Mouse (Mus musculus) intestine, embryonic 14.5 days (tissue): ENCODE results near the gene Ifit3. TPM values are rescaled to one million over a fixed set of nuclear protein-coding genes. Genes with fewer than 3 reads are reported as not detected.
"Not testable (repeated sequence)": the region's sequence is repeated elsewhere in the genome, so short reads cannot be mapped to it uniquely, and the experiment has no call there.

Experiments used
- ATAC-seq: fragments of 200-750 bp; cut with Nextera tagmentation; replicated peaks from 2 replicates; pipeline ENCODE4 v1.8.0; 2017; ENCODE audit warnings: low read depth, moderate number of reproducible peaks, moderate TSS enrichment, moderate library complexity; ENCODE audit not compliant: low FRiP score, low TSS enrichment
- DNase-seq: peaks from one replicate; pipeline ENCODE4 v3.0.0-alpha.2; 2018; ENCODE audit warnings: low spot score
- H3K27ac ChIP-seq: fragments of 300-500 bp; sonication (generic); 2 replicates; pipeline ENCODE4 v1.5.1; 2014; ENCODE audit warnings: low read depth, mild to moderate bottlenecking, control low read depth
- H3K27me3 ChIP-seq: fragments of 300-500 bp; sonication (generic); replicated peaks from 2 replicates; pipeline ENCODE4 v1.6.1; 2014; ENCODE audit warnings: low read length, control low read depth; ENCODE audit not compliant: control insufficient read depth, insufficient read depth
- H3K36me3 ChIP-seq: fragments of 300-500 bp; sonication (generic); 2 replicates; pipeline ENCODE4 v1.6.1; 2014; ENCODE audit warnings: low read length, control low read depth; ENCODE audit not compliant: control insufficient read depth, insufficient read depth
- H3K4me1 ChIP-seq: fragments of 300-500 bp; sonication (generic); replicated peaks from 2 replicates; pipeline ENCODE4 v1.6.1; 2014; ENCODE audit warnings: low read length, control low read depth, mixed read lengths; ENCODE audit not compliant: control insufficient read depth, insufficient read depth
- H3K4me2 ChIP-seq: fragments of 300-500 bp; sonication (generic); 2 replicates; pipeline ENCODE4 v1.6.1; 2014; ENCODE audit warnings: low read length
- H3K4me3 ChIP-seq: fragments of 300-500 bp; sonication (generic); 2 replicates; pipeline ENCODE4 v1.5.1; 2014; ENCODE audit warnings: low read depth, low read length, control low read depth, mixed read lengths
- H3K9ac ChIP-seq: fragments of 300-500 bp; sonication (generic); 2 replicates; pipeline ENCODE4 v1.6.1; 2014; ENCODE audit warnings: mild to moderate bottlenecking, low read length
- H3K9me3 ChIP-seq: fragments of 300-500 bp; sonication (generic); 2 replicates; pipeline ENCODE4 v1.6.1; 2016; ENCODE audit warnings: low read length, control low read depth; ENCODE audit not compliant: control insufficient read depth
- WGBS: fragments of 180-500 bp; shearing (Covaris S2); extraction: QIAGEN DNeasy Blood & Tissue Kit; methylation state at CpG from one replicate; pipeline ENCODE4 v1.1.7; 2014; 5-methylcytosine and 5-hydroxymethylcytosine counted together
- polyA plus RNA-seq: library from polyadenylated mRNA; unstranded; fragments of >200 nt; fragmentation: Nextera tagmentation; extraction: Ambion mirVana; gene quantifications from 2 replicates; pipeline ENCODE4 v1.2.1, GENCODE M21; 2014

Gene Ifit3
- polyA plus RNA-seq, 1 experiment from 2014 or later, result 0.60 TPM

DNA sequence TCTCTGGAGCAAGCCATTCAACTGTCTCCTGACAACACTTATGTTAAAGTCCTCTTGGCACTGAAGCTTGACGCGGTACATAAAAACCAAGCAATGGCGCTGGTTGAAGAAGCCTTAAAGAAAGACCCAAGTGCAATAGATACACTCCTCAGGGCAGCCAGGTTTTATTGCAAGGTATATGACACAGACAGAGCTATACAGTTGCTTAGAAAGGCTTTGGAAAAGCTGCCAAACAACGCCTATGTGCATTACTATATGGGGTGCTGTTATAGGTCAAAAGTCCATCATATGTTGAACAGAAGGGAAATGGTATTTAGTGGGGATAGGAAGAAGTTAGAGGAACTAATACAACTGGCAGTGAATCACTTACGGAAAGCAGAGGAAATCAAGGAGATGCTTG lies 9.7 kb upstream of the Ifit3 start:
- WGBS, result 93% methylated on average over 5 of the region's 5 CpGs
- Histone ChIP-seq H3K4me3 (no peak overlapping the region), H3K4me1 (0 out of 2 replicates have a peak, but pooled peaks cover 5% of the 10 kb centered on the region), H3K36me3 (peaks cover 7% of the 10 kb centered on the region), H3K9ac (no peak overlapping the region), H3K4me2 (no peak overlapping the region), H3K27ac (no peak overlapping the region), H3K9me3 (no peaks in the 10 kb centered on the region), H3K27me3 (no peaks in the 10 kb centered on the region)
- DNase-seq (no peak), ATAC-seq (no peak)

DNA sequence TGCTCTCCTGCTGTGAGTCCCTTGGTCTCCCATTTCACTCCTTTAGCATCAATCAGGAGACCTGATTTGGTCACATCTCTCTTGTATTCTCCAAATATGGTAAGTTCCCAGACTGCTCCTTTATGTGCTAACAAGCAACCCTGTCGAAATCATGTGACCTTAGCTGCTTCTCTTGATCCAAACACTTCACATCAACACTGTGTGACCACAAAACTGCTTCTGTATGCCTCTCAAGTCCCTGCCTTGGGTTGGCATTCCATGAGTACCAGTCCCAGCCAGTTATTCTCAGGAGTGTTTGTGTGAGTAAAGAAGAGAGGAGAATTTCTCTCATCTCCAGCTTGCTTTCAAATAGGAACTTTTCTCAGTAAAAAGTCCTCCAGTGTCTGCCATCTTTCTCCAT lies 6.2 kb upstream of the Ifit3 start:
- Histone ChIP-seq H3K4me2 (no peak overlapping the region), H3K4me3 (no peak overlapping the region), H3K9me3 (no peaks in the 10 kb centered on the region), H3K27me3 (no peaks in the 10 kb centered on the region), H3K4me1 (no peaks in the 10 kb centered on the region), H3K27ac (no peak overlapping the region), H3K9ac (no peak overlapping the region), H3K36me3 (peaks cover 7% of the 10 kb centered on the region)
- DNase-seq (no peak), ATAC-seq (no peak)
- 77% methylated on average over 1 of the region's 1 CpGs for WGBS

DNA sequence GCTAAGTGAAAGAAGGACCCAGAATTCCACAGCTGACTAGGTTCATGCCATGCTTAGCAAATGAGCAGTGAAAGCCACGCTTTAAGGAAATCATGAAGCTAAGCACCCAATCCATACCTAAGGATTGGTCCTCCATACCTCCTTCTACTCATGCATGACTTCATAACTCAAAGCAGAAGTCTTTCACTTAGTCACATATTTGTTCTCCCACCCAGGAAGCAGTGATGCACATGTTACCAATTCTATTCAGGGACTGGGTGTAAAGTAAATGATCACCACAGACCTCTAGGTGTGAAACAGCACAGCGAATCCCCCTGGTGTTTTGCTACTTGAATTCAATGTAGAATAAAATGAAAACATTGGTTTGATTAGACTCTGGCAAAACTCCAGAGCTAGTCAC lies 635 bp upstream of the Ifit3 start:
- not testable (repeated sequence) for H3K9me3 ChIP-seq, H3K27me3 ChIP-seq, DNase-seq, H3K36me3 ChIP-seq, H3K4me2 ChIP-seq, H3K4me3 ChIP-seq, H3K9ac ChIP-seq, ATAC-seq, H3K4me1 ChIP-seq, H3K27ac ChIP-seq
- WGBS, result 95% methylated on average over 2 of the region's 2 CpGs

DNA sequence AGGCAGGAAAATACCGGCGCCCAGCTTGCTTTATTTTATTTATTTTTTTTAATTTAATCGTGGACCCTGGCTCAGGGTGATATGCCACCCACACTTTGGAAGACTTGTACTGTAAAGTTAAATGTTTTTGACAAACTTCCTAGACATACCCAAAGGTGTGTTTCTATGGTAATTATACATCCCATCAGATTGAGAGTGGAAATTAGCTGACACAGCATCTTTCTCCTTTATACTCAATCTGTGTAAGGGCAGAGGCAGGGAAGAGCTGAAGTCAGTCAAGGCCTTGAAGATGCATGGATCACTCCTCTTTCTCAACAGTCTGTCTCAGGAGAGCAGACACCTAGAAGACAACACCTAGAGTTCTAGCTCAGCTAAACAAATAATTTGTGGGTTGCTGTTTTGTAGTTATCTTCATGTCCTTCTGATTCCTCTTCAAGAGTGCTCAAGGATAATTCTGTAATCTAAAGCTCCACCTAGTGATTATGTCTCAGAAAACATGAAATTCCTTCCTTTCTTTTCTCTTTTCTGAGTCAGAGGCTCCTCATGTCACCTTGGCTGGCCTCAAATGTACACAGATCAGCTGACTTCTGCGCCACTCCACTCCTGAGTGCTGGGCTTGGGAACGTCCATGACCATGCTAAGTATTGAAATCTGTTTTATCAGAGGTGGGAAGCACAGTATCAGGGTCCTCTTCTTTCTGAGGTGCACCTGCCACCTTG lies 2.6 kb downstream of the Ifit3 start:
- H3K36me3 ChIP-seq, ATAC-seq, DNase-seq, H3K27ac ChIP-seq, H3K9ac ChIP-seq, H3K4me2 ChIP-seq, H3K9me3 ChIP-seq, H3K4me1 ChIP-seq, H3K27me3 ChIP-seq, H3K4me3 ChIP-seq: not testable (repeated sequence)
- 69% methylated on average over 5 of the region's 5 CpGs for WGBS

DNA sequence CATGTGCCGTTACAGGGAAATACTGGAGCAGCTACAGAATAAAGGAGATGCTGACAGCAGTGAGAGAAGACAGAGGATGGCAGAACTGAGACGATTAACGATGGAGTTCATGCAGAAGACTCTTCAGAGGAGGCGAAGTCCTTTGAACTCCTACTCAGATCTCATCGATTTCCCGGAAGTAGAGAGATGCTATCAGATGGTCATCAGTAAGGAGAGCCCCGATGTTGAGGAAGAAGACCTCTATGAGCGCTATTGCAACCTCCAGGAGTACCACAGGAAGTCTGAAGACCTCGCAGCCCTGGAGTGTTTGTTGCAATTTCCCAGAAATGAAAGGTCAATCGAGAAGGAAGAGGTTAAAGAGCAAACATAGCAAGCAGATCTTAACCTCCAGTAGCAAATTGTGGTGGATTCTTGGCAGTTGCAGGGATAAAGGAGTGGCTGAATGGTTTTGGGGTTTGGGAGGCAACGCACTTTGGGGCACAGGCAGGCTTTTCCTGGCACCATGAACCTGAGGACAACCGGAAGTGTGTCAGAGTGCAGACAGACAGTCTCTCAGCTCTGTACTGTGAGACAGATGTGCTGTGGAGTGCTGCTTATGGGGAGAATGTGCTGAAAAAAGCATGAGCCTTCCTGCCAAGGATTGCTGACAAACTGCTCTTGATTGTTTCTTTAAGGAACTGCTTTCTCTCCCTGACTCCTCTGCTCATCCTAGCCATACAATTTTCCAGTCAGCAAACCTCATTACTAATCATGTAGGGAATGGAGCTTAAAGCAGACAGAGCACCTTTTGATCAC lies 4.8 kb downstream of the Ifit3 start:
- not testable (repeated sequence) for H3K4me2 ChIP-seq, H3K9me3 ChIP-seq, DNase-seq, H3K9ac ChIP-seq, ATAC-seq, H3K4me1 ChIP-seq, H3K27me3 ChIP-seq, H3K4me3 ChIP-seq, H3K36me3 ChIP-seq, H3K27ac ChIP-seq
- 78% methylated on average over 6 of the region's 12 CpGs for WGBS

DNA sequence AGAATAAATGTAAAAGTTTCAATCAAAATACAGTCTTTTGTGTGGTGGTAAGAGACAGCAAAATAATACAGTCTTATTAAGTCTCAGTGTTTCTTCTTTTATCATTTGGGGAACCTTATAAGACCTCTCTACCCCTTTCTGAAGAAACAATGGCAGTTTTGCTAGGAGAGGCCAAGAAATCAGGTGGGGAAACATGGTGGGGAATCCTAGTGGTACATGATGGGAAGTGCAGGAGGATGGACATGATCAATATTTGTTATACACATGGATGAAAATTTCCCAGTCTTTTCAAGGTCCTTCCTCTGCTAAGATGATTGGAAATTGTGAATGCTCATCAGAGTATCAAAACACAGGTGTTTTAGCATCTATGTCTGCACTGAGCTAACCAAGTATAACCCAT lies 5.6 kb downstream of the Ifit3 start:
- H3K4me2 ChIP-seq, result no peak overlapping the region
- DNase-seq, result no peak
- H3K9me3 ChIP-seq, result no peaks in the 10 kb centered on the region
- H3K27ac ChIP-seq, result no peak overlapping the region
- no peak overlapping the region for H3K9ac ChIP-seq
- no peaks in the 10 kb centered on the region for H3K27me3 ChIP-seq
- ATAC-seq, result no peak
- no peak overlapping the region for H3K4me3 ChIP-seq
- no peaks in the 10 kb centered on the region for H3K36me3 ChIP-seq
- no peaks in the 10 kb centered on the region for H3K4me1 ChIP-seq

DNA sequence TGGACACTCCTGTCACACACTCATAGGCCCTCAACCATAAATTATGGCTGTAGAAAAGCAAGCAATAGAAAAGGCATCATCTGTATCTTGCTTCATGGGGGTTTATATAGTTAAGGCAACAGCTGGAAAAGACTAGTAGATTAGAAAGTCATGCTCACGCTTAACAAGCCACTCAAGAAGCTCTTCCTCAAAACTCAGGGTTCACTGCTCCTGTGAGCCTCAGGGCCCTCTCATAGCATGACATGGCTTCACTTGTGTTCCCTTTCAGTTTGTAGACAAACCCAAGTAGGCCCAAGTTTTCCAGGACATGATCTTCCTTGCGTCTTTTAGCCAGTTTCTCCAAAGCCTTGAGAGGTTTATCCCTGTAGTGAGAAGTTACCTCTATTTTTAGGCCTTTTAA lies 10.1 kb downstream of the Ifit3 start:
- Histone ChIP-seq H3K4me3 (no peak overlapping the region), H3K4me2 (no peak overlapping the region), H3K27ac (no peak overlapping the region), H3K9me3 (no peaks in the 10 kb centered on the region), H3K4me1 (no peaks in the 10 kb centered on the region), H3K9ac (no peak overlapping the region), H3K27me3 (no peaks in the 10 kb centered on the region), H3K36me3 (no peaks in the 10 kb centered on the region)
- DNase-seq (no peak), ATAC-seq (no peak)
- WGBS, result 91% methylated on average over 2 of the region's 2 CpGs

DNA sequence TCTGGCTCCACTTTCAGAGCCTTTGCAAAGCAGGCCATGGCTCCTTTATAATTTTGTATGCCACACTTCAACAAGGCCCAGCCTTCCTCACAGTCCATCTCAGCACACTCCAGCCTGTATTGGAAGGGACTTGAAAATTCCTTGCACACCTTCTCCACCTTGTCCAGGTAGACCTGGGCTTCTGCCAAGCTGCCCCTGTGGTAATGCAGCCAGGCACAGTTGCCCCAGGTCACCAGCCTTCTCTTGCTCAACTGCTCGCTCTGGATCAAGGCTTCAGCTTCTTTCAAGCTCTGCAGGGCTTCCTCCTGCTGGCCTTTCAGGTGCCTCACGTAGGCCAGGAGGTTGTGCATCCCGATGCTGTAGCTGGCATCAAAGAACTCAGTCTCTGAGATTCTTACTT lies 11.2 kb downstream of the Ifit3 start:
- H3K4me2 ChIP-seq, H3K36me3 ChIP-seq, H3K27me3 ChIP-seq, H3K9ac ChIP-seq, H3K4me3 ChIP-seq, H3K27ac ChIP-seq, ATAC-seq, H3K4me1 ChIP-seq, H3K9me3 ChIP-seq, DNase-seq: not testable (repeated sequence)
- WGBS, result 83% methylated on average over 3 of the region's 3 CpGs

GRCm38 (mm10) chr19:34596811-34597210 lies 13.5 kb downstream of the Ifit3 start:
- Histone ChIP-seq H3K27ac (no peak overlapping the region), H3K4me2 (no peak overlapping the region), H3K4me3 (no peak overlapping the region), H3K9ac (no peak overlapping the region), H3K4me1 (no peaks in the 10 kb centered on the region), H3K27me3 (no peaks in the 10 kb centered on the region), H3K9me3 (no peaks in the 10 kb centered on the region), H3K36me3 (no peaks in the 10 kb centered on the region)
- no peak for ATAC-seq
- DNase-seq, result no peak
